Mouse (Mus musculus) brain, embryonic 14.5 days (tissue): ENCODE data around the gene Lrp8.

Experiments used
- CTCF ChIP-seq: fragments of 200-500 bp; IDR thresholded peaks from 2 replicates; pipeline ENCODE4 v1.5.1; 2012; ENCODE audit warnings: inconsistent platforms, mild to moderate bottlenecking, moderate library complexity, borderline replicate concordance; ENCODE audit not compliant: insufficient read depth, insufficient read length; ENCODE audit errors: extremely low read depth
- POLR2A ChIP-seq: fragments of 200-500 bp; IDR thresholded peaks from 2 replicates; pipeline ENCODE4 v1.6.1; 2012; ENCODE audit warnings: mild to moderate bottlenecking, inconsistent platforms, borderline replicate concordance; ENCODE audit not compliant: poor library complexity, insufficient read depth, insufficient read length, severe bottlenecking; ENCODE audit errors: extremely low read depth

DNA sequence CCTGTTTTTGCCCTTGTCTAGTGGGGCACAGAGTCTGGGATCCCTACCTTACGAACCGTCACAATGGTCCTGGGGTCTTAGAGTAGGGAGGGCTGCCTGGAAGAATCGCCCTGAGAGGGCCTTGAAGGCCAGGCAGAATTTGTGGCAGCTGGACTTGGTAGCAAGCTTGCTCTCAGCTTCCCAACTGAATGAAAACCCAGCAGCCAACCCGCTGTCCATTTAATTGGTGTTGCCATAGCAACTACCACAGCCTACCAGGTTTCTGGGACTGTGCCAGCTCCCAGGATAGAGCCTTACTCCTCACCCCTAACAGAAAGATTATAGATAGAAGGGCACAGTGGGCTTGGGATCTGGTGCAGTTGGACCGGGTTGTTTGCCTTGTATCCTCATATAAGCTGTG, 34.7 kb downstream of the Lrp8 start:
- no peak for TF ChIP-seq CTCF
- no peak for TF ChIP-seq POLR2A
